Mouse (Mus musculus) embryonic fibroblast, embryonic 13.5 days (primary cell): ENCODE results near the gene Arl4d.

Experiments
- CTCF ChIP-seq: IDR thresholded peaks from 2 replicates; pipeline ENCODE4 v1.5.1; 2011; ENCODE audit warnings: mild to moderate bottlenecking, control low read depth, low read length, moderate library complexity, borderline replicate concordance; ENCODE audit not compliant: insufficient read depth
- POLR2A ChIP-seq: IDR thresholded peaks from 2 replicates; pipeline ENCODE4 v1.6.1; 2011; ENCODE audit warnings: low read depth, mild to moderate bottlenecking, control low read depth, low read length, moderate library complexity

DNA sequence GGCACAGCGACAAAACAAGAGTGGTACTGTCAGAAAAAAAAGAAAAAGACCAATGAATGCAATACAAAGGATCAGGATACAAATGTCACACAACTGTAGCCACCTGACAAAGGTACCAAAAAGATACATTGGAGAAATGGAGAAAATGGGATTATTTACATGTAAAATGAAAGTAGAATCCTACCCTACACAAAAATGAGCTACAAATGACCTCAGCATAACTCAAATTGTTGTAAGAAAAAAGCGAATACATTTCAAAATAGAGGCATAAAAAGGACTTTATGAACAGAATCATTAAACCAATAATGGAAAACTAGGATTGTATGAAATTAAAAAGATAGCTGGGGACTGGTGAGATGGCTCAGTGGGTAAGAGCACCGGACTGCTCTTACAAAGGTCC lies 20.8 kb upstream of the Arl4d start:
- TF ChIP-seq POLR2A = no peak; the same call in 1 of the 2 replicates
- no peak for TF ChIP-seq CTCF
